Mouse (Mus musculus) v-Abl transformed pro-B cells (cell line): ENCODE data around the gene Cyp24a1.

Experiments
- in situ Hi-C, 2 experiments: fragments of 400-800 bp; cut with MboI; formaldehyde crosslinking; loops; one replicate each; pipeline ENCODE4 v1.15.1; 2025; ENCODE audit not compliant: unreplicated experiment in 2 of 2

Gene Cyp24a1

DNA sequence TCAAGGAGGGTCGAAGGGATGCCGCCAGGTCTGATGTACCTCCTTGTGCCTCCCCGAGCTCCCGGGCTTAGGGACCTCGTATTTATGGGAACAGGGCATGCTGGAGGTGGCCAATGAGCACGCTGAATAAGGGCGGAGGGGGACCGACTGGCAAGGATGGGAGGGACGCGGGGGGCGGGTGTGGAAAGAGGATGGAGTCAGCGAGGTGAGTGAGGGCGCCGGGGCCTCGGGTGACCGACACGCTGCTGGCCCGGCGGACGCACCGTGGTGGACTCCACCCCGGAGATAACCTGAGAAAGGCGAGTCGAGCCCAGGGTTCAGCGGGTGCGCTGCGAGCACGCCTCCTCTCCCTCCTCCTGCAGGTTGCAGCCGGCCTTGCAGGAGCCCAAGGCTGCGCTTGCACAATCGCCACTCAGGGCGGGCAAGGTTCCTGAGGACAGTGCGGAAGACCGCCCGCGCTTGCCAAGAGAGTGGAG, at the start of gene Cyp24a1:
Cyp24a1 (minus strand) TSS at position 55 of the 476 bp plus-strand sequence.
- in situ Hi-C loops, result no loop called here

- in situ Hi-C loops, result no loop called here
These were observed 48.8 kb upstream of the Cyp24a1 start for GRCm38 (mm10) chr2:170545745-170546144.

DNA sequence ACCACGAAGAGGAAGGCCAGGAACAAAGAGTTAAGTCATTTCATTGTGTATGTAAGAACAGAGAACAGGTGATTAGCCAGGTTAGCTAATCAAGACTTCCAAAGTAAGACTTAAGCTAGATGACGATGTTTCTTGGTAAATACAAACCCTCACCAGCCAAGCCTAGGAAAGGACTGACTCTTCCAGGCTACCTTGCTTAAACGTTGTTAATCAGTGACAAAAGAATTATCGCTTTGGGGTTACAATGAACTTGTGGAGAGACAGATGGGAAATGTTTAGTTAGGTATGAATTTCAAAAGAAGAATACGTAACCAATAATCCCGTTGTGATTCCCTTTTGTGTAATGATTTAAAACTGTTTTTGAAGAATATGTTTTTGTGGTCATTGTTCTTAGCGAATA, 48.0 kb upstream of the Cyp24a1 start:
- in situ Hi-C loops, result no loop called here

DNA sequence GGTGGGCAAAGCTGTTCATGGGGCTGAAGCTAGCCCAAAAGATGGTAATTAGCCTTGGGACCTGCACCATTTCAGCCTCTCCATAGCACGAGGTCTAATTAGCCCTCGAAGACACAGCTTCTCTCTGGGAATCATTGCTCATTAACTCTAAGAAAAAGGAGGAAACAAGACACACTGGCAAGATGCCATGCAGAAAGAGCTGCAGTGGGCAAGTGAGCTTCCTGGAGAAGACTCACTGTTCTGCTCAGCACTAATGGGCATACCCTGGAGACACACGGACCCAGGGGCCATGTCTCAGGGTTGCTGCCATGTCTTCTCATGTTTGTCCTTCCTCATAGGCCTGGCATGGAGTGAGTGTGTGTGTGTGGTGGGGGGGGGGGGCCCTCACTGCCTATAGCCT, 47.2 kb upstream of the Cyp24a1 start:
- in situ Hi-C loops, result no loop called here

DNA sequence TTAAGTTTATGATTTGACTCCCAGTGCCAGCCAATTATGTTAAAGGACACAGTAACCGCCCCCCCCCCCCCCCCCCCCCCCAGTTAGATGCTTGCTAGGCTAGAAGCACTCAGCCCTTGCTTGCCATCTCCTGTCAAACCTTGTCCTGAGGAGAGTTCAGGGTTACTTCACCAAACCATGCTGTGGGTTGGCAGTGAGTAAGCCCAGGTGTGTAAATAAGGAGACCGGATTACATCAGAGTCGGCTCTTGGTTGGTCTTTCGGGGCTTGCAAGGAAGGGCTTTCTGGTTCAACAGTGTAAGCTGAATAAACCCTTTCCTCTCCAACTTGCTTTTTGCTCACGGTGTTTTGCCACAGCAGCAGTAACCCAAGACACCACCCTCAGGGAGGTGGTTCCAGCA, 46.7 kb upstream of the Cyp24a1 start:
- in situ Hi-C loops, result no loop called here

DNA sequence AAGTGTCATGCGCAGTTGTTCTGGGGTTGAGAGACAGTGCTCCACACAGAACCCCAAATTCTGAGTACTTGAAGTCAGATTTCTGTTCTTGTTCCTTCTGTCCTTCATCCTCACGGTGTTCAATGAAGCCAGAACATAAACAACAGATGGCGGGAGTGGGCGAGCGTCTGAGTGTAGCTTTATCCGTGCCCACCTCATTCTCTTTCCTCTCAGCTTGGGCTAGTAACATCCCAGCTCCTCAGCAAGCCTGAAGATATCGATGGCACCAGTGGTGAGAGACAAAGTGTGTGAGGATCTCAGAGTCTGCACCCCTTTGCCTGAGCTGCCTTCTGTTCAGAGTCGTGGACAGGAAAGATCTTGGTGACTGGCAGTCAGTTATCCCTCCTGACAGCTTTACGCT, 42.3 kb upstream of the Cyp24a1 start:
- in situ Hi-C loops, result no loop called here

DNA sequence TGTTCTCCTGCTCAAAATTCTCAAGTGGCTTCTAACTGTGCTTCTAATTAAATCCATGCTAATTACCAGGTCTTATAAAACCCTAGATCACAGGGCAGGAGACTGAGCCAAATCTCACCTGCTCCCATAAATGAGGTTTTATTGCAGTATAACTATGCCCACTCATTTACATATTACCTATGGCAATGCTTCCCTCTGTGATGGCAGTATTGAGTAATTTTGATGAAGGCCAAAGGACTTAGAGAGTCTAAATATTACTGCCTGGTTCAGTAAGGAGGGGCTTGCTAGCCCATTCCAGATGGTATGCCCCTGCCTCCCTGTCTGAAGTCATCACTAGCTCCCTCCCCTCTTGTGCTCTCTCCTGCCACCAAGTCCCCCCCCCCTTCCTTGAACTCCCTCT, 38.9 kb upstream of the Cyp24a1 start:
- in situ Hi-C loops, result no loop called here

DNA sequence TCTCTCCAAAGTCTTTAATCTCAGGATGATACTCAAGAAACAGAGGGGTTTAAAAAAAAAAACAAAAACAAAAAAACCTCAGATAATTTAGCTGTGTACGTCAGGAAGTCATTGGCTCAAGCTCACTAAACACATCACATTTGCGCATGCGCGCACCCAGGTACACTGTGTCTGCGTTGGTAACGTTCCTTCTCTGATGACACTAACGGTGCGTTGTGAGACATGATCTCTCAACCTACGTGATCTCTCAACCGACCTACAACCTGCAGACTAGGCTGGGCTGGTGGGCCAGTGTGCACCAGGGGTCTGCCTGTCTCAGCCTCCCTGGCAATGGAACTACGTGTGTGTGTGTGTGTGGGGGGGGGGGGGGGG, 37.8 kb upstream of the Cyp24a1 start:
- in situ Hi-C loops, result no loop called here

GRCm38 (mm10) chr2:170534116-170534802, 37.3 kb upstream of the Cyp24a1 start:
- in situ Hi-C loops, result no loop called here

DNA sequence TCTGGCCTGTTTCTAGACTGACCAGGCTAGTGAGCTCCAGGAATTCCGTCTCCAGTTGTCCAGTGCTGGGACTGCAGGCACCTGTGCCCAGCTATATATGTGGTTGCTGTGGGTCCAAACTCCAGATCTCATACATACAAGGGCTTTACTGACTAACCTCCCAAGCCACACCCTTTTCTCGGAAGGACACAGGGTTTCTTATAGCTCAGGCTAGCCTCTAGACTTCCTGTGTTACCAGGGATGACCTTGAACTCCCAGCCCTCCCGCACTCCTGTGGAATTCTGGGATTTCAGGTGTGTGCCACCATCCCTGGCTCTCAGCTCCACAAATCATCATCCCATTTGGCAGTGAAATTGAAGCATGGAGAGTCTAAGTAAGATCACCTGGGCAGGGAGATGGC, 33.3 kb upstream of the Cyp24a1 start:
- in situ Hi-C loops, result no loop called here

GRCm38 (mm10) chr2:170529766-170530165, 32.8 kb upstream of the Cyp24a1 start:
- in situ Hi-C loops, result loop anchor here in 1 of 2 experiments (10.0 kb wide), 1 partner anchor 345 kb away; no protein-coding TSS in a partner anchor

DNA sequence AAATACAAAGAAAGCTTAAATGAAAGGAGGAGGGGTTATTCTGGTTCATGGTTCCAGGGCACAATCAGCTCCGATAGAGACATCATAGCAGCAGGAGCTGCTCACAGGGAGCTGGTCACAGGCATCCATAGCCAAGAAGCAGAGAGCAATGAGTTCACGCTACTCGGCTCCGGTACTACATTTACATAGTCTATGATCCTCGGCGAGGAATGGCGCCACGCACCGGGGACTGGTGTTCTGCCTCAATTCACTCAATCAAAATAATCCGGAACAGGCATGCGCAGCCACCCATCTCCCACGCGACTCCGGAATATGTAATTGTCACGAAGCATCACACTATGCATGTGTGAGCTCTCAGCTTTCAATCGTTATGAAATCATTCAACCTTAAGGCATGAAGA, 31.1 kb upstream of the Cyp24a1 start:
- in situ Hi-C loops, result loop anchor here in 1 of 2 experiments (10.0 kb wide), 1 partner anchor 347 kb away; no protein-coding TSS in a partner anchor

- in situ Hi-C loops, result loop anchor here in 1 of 2 experiments (10.0 kb wide), 1 partner anchor 348 kb away; no protein-coding TSS in a partner anchor
These were observed 29.6 kb upstream of the Cyp24a1 start for GRCm38 (mm10) chr2:170526513-170526912.

GRCm38 (mm10) chr2:170520321-170520971, 23.5 kb upstream of the Cyp24a1 start:
- in situ Hi-C loops, result loop anchor here (5.0 to 25.0 kb wide), 7 partner anchors 283 to 1967 kb away; partner anchors contain the start of gene Fam210b (in 1 of the 2)

DNA sequence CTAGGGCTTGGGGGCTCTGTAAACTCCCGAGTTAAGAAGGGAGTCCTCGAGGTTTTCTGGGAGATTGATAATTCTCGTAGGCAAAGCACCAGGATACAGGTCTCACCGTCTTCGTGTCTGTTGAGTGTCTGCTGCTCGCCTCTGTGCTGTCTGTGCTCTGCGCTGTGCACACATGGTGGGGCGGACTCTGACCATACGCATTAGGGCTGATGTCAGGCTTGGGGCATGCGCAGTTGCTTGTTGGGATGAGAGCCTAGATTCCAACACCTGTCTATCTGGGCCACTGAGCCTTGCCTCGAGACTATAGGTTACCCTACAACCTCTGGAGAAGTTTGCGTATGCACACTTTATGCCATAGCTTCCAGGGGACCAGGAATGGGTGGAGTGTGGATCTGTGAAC, 16.8 kb upstream of the Cyp24a1 start:
- in situ Hi-C loops, result loop anchor here (10.0 to 25.0 kb wide), 7 partner anchors 276 to 1974 kb away; partner anchors contain the start of gene Fam210b (in 2 of the 2)

GRCm38 (mm10) chr2:170511073-170511891, 14.3 kb upstream of the Cyp24a1 start:
- in situ Hi-C loops, result loop anchor here (10.0 to 25.0 kb wide), 7 partner anchors 274 to 1976 kb away; partner anchors contain the start of gene Fam210b (in 2 of the 2)

- in situ Hi-C loops, result loop anchor here (5.0 to 25.0 kb wide), 9 partner anchors 57 to 1978 kb away; partner anchors contain the start of gene Fam210b (in 1 of the 2)
These were observed 11.9 kb upstream of the Cyp24a1 start for GRCm38 (mm10) chr2:170508821-170509220.

DNA sequence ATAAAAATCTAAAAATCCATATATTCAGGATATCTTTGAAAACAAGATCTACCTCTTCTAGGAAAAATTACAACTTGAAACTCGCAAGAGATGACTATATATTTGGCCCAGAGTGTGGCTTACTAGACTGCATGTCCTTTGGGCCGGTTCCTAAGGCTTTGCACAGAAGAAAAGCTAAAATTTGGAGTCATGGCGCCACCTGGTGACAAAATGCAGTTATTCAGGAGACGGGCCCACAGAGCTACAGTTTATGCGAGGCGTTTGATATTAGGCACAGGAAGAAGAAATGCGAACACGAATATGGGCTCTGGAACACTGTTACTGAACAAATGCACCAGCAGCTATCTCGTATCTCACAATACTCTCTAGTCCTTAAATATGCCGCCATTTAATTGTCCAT, 10.8 kb upstream of the Cyp24a1 start:
- in situ Hi-C loops, result loop anchor here (5.0 to 25.0 kb wide), 9 partner anchors 55 to 1980 kb away; partner anchors contain the start of gene Fam210b (in 1 of the 2)

DNA sequence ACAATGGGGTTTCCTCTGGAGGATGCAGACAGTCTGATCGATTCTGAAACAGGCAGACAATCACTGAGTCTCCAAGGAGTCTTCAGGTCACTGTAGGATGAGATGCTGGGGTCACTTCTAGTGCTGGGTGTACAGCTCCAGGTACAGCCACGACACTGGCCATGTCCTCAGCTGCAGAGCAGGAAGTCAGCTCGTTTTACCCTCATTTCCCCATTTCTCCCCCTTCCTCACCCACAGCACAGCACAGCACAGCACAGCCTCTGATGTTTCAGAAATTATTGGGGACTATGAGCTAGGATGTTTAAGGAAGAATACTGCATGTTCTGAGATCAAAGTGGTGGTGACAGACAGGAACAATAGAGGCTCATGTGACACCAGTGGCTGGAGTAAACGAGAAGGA, 7.0 kb upstream of the Cyp24a1 start:
- in situ Hi-C loops, result loop anchor here (10.0 to 25.0 kb wide), 6 partner anchors 267 to 1983 kb away; partner anchors contain the start of gene Fam210b (in 1 of the 2)

- in situ Hi-C loops, result loop anchor here (10.0 to 25.0 kb wide), 6 partner anchors 266 to 1984 kb away; partner anchors contain the start of gene Fam210b (in 1 of the 2)
These were observed 6.4 kb upstream of the Cyp24a1 start for GRCm38 (mm10) chr2:170503343-170503742.
